Mouse (Mus musculus) MEL (cell line): ENCODE results near the gene Trmt10c. TPM values are rescaled to one million over a fixed set of nuclear protein-coding genes. Genes with fewer than 3 reads are reported as not detected.

ENCODE experiments used
- DNase-seq: peaks from one replicate; pipeline ENCODE4 v3.0.0; 2011; ENCODE audit warnings: low read depth, low spot score
- H3K27ac ChIP-seq: 2 replicates; pipeline ENCODE4 v1.5.1; 2012; ENCODE audit warnings: low read depth, mild to moderate bottlenecking, control low read depth, low read length, moderate library complexity; ENCODE audit not compliant: control insufficient read depth
- H3K27me3 ChIP-seq, 2 experiments: fragments of 150-350 bp in 1 of 2; sonication (generic) in 1 of 2; 2 replicates each; pipeline ENCODE4 v1.6.1; 2012; ENCODE audit warnings: low read length in 2 of 2, mild to moderate bottlenecking in 2 of 2, improper control_type of control experiment in 1 of 2, moderate library complexity in 1 of 2; ENCODE audit not compliant: insufficient read depth in 2 of 2, control insufficient read depth in 1 of 2
- H3K36me3 ChIP-seq, 2 experiments: 2 replicates each; pipeline ENCODE4 v1.6.1; 2012 to 2014; ENCODE audit warnings: low read length in 2 of 2, improper control_type of control experiment in 1 of 2, inconsistent platforms in 1 of 2, mild to moderate bottlenecking in 1 of 2; ENCODE audit not compliant: insufficient read depth in 2 of 2, control insufficient read depth in 1 of 2
- H3K4me1 ChIP-seq, 2 experiments: fragments of 150-350 bp in 1 of 2; sonication (generic) in 1 of 2; 2 replicates each; pipeline ENCODE4 v1.6.1; 2012; ENCODE audit warnings: low read length in 2 of 2, improper control_type of control experiment in 1 of 2, mild to moderate bottlenecking in 1 of 2; ENCODE audit not compliant: insufficient read depth in 2 of 2, control insufficient read depth in 1 of 2
- H3K4me3 ChIP-seq, 2 experiments: fragments of 150-350 bp in 1 of 2; sonication (generic) in 1 of 2; 2 replicates each; pipeline ENCODE4 v1.5.1; 2012; ENCODE audit warnings: low read depth in 2 of 2, low read length in 2 of 2, mild to moderate bottlenecking in 2 of 2, moderate library complexity in 2 of 2, control low read depth in 1 of 2, improper control_type of control experiment in 1 of 2; ENCODE audit not compliant: control insufficient read depth in 1 of 2, insufficient read depth in 1 of 2
- H3K79me2 ChIP-seq: 2 replicates; pipeline ENCODE4 v1.6.1; 2012; ENCODE audit warnings: mild to moderate bottlenecking, low read length, moderate library complexity; ENCODE audit not compliant: control insufficient read depth, poor library complexity, insufficient read depth
- H3K9ac ChIP-seq: 2 replicates; pipeline ENCODE4 v1.6.1; 2012; ENCODE audit warnings: low read depth, mild to moderate bottlenecking, control low read depth, low read length, moderate library complexity; ENCODE audit not compliant: control insufficient read depth, poor library complexity, severe bottlenecking
- H3K9me3 ChIP-seq: fragments of 150-350 bp; sonication (generic); replicated peaks from 2 replicates; pipeline ENCODE4 v1.6.1; 2012; ENCODE audit warnings: mild to moderate bottlenecking, low read length, improper control_type of control experiment, moderate library complexity; ENCODE audit not compliant: insufficient read depth
- CHD2 ChIP-seq: IDR thresholded peaks from 2 replicates; pipeline ENCODE4 v1.6.1; 2011; ENCODE audit warnings: low read length, improper control_type of control experiment
- CTCF ChIP-seq, 3 experiments: IDR thresholded peaks in 2 of 3; conservative IDR thresholded peaks in 1 of 3; 2 replicates each; pipeline ENCODE4 v1.5.1; 2011 to 2012; ENCODE audit warnings: low read length in 3 of 3, low read depth in 2 of 3, mild to moderate bottlenecking in 2 of 3, improper control_type of control experiment in 1 of 3, inconsistent platforms in 1 of 3, mixed read lengths in 1 of 3, moderate library complexity in 1 of 3; ENCODE audit not compliant: control insufficient read depth in 1 of 3, insufficient read depth in 1 of 3, poor library complexity in 1 of 3, severe bottlenecking in 1 of 3
- ELF1 ChIP-seq: IDR thresholded peaks from 2 replicates; pipeline ENCODE4 v1.6.1; 2014; ENCODE audit warnings: low read depth, mild to moderate bottlenecking, inconsistent platforms, low read length, improper control_type of control experiment, moderate library complexity
- ETS1 ChIP-seq: IDR thresholded peaks from 2 replicates; pipeline ENCODE4 v1.6.1; 2012; ENCODE audit warnings: low read depth, mild to moderate bottlenecking, inconsistent platforms, low read length, improper control_type of control experiment, moderate library complexity
- GABPA ChIP-seq: IDR thresholded peaks from 2 replicates; pipeline ENCODE4 v1.6.1; 2012; ENCODE audit warnings: low read depth, mild to moderate bottlenecking, inconsistent platforms, low read length, improper control_type of control experiment, moderate library complexity
- KAT2A ChIP-seq: conservative IDR thresholded peaks from 2 replicates; pipeline ENCODE4 v1.6.1; 2012; ENCODE audit warnings: low read depth, low read length, improper control_type of control experiment, inconsistent platforms
- NRF1 ChIP-seq: IDR thresholded peaks from 2 replicates; pipeline ENCODE4 v1.6.1; 2014; ENCODE audit warnings: low read depth, mild to moderate bottlenecking, inconsistent platforms, low read length, improper control_type of control experiment, moderate library complexity; ENCODE audit not compliant: poor library complexity, insufficient read depth, severe bottlenecking
- POLR2AphosphoS5 ChIP-seq: IDR thresholded peaks from 2 replicates; pipeline ENCODE4 v1.6.1; 2012; ENCODE audit warnings: low read depth, borderline replicate concordance, mild to moderate bottlenecking, inconsistent platforms, low read length, moderate library complexity, mixed read lengths
- SIN3A ChIP-seq: IDR thresholded peaks from 2 replicates; pipeline ENCODE4 v1.6.1; 2012; ENCODE audit warnings: low read length, improper control_type of control experiment, inconsistent platforms
- TAL1 ChIP-seq: IDR thresholded peaks from 2 replicates; pipeline ENCODE4 v1.6.1; 2012; ENCODE audit warnings: mild to moderate bottlenecking, inconsistent platforms, low read length, moderate library complexity, mixed read lengths
- TBP ChIP-seq: IDR thresholded peaks from 2 replicates; pipeline ENCODE4 v1.8.0; 2011; ENCODE audit warnings: low read depth, low read length, improper control_type of control experiment
- USF1 ChIP-seq: IDR thresholded peaks from 2 replicates; pipeline ENCODE4 v1.6.1; 2014; ENCODE audit warnings: low read depth, mild to moderate bottlenecking, inconsistent platforms, low read length, improper control_type of control experiment, moderate library complexity
- USF2 ChIP-seq, 2 experiments: IDR thresholded peaks; 2 replicates each; pipeline ENCODE4 v1.6.1; 2011 to 2012; ENCODE audit warnings: improper control_type of control experiment in 2 of 2, low read length in 2 of 2, borderline replicate concordance in 1 of 2, inconsistent platforms in 1 of 2, low read depth in 1 of 2, mild to moderate bottlenecking in 1 of 2; ENCODE audit not compliant: insufficient read depth in 1 of 2
- ZC3H11A ChIP-seq: IDR thresholded peaks from 2 replicates; pipeline ENCODE4 v1.6.1; 2012; ENCODE audit warnings: low read depth, mild to moderate bottlenecking, inconsistent platforms, low read length, improper control_type of control experiment
- ZKSCAN1 ChIP-seq: IDR thresholded peaks from 2 replicates; pipeline ENCODE4 v1.6.1; 2012; ENCODE audit warnings: low read depth, mild to moderate bottlenecking, inconsistent platforms, low read length, improper control_type of control experiment, moderate library complexity
- polyA plus RNA-seq, 2 experiments: library from polyadenylated mRNA; stranded (reverse) in 1 of 2; unstranded in 1 of 2; fragments of >175 nt in 1 of 2; fragments of >200 nt in 1 of 2; gene quantifications; 2 replicates each; pipeline versions ENCODE4 v1.2.1 to v1.2.4; 2012; ENCODE audit warnings: low replicate concordance in 2 of 2, low read depth in 1 of 2; ENCODE audit not compliant: insufficient read length in 2 of 2, insufficient read depth in 1 of 2, missing spikeins in 1 of 2
- total RNA-seq: library from RNA; depleted of rRNA; stranded (reverse); fragments of 300-350 nt; gene quantifications from 2 replicates; pipeline ENCODE4 v1.2.3, GENCODE M21; 2012

Gene Trmt10c
- total and polyA plus RNA-seq, 3 experiments = 16.5 to 48.5 (median 32.3) TPM

DNA sequence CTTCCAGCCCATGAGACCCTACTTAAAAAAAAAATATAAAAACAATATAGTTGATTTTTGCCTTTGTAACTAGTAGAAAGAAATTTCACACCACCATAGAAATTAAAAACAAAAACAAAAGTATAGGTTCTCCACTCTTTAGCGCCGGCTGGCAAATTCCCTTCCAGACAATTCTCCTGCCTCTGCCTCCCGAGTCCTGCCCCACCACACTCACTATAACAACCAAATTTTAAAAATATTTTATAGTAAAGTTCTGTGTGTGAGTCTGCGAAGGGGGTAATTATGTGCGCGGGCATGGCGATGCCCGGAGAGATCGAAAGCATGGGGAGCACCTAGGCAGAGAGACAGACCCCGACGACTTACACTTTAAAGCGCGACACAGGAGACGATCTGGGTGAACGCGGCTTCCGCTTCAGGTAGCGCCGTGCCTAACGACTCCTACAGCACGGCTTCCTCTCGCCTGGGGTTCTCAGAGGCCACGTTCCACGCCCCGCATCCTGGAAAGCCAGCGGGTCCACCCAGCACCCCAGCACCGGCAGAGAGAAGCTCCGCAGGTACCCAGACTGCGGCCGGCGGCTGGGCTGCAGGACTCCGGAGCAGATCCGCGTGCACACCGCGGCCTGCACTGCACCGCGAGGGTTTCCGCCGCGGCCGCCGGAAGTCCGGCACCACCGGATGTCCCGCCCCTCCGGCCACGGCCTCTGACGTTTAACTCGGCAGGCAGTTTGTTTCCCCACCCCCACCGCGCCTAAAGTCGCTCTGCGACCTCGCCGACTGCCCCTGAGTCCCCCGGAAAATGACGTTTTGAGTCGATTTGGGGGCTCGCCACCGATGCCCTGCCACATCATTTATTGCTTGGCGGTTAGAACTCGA, at the start of gene Trmt10c (continued):
- TF ChIP-seq USF1 = no peak
- peak; percentile 68 for TF ChIP-seq CHD2
- no peak for TF ChIP-seq TAL1
- no peak for TF ChIP-seq ZKSCAN1
- TF ChIP-seq ETS1 = peak; percentile 62

DNA sequence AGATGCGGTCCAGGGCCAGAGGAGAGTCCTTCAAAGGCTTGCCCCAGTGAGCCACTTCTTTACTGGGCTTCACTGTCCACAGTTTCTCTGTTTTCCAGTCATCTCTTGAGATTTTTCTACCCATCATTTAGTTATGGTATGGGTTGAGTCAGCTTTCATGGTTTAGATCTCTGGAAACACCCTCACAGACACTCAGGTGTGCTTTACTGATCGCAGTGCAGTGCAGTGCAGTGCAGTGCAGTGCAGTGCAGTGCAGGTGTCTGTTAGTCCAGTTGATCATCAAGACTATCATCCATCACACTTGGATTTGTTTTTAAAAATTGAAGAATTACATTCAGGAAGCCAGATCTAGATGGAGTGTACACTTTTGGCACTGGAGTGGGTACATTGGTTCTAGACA, 48.7 kb upstream of the Trmt10c start:
- Histone ChIP-seq H3K9ac (no peak overlapping the region), H3K4me3 (no peak overlapping the region), H3K4me1 (no peaks in the 10 kb centered on the region), H3K27me3 (no peaks in the 10 kb centered on the region), H3K9me3 (no peaks in the 10 kb centered on the region), H3K27ac (no peak overlapping the region), H3K36me3 (peaks cover 0 to 2% of the 10 kb centered on the region in 2 experiments; a peak in 3 of 4 replicates), H3K79me2 (no peaks in the 10 kb centered on the region)
- DNase-seq = no peak
- TF ChIP-seq TBP (no peak), CTCF (IDR thresholded peaks at IDR 0.05 in 2 of 3, conservative IDR thresholded peaks at IDR 0.05 in 1 of 3; ENCODE audit: control insufficient read depth in 1 of 3, insufficient read depth in 1 of 3, low read depth in 2 of 3, low read length in 3 of 3, poor library complexity in 1 of 3, severe bottlenecking in 1 of 3) (no peak), ELF1 (no peak), POLR2AphosphoS5 (no peak), TAL1 (no peak), KAT2A (no peak), NRF1 (no peak), USF2 (IDR thresholded peaks at IDR 0.05; ENCODE audit: borderline replicate concordance in 1 of 2, insufficient read depth in 1 of 2, low read depth in 1 of 2, low read length in 2 of 2) (no peak), SIN3A (no peak)

DNA sequence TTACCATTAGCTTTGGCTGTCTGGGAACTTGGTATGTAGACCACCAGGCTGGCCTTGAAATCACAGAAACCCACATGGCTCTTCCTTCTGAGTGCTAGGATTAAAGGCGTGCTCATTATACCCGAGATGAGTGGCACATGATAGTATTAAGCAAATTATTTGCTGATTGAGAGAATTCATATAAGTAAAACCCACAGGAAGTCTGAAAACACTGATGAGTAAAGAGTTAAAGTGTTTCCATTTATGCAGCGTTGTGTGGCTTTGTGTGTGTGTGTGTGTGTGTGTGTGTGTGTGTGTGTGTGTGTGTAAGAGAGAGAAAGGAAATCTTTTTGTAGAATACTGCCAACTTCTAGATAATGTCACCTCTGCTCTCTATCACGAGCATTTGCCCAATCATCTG, 44.1 kb upstream of the Trmt10c start:
- Histone ChIP-seq H3K9me3 (no peaks in the 10 kb centered on the region), H3K27me3 (no peaks in the 10 kb centered on the region), H3K27ac (no peak overlapping the region), H3K9ac (no peak overlapping the region), H3K79me2 (peaks cover 1% of the 10 kb centered on the region; the same call in 1 of the 2 replicates)
- DNase-seq = no peak
- no peak for TF ChIP-seq ZC3H11A
- no peak for TF ChIP-seq GABPA
- TF ChIP-seq, all 39 proteins: peak for 0
- H3K36me3 ChIP-seq = peaks cover 0 to 5% of the 10 kb centered on the region in 2 experiments; a peak in 3 of 4 replicates
- H3K4me1 ChIP-seq = peaks cover 0 to 2% of the 10 kb centered on the region in 2 experiments; a peak in 1 of 4 replicates
- H3K4me3 ChIP-seq = no peak overlapping the region
